20 mouse cellular contexts compared by ENCODE assay signal in genomic region chr11:5595792-5596191, GRCm38 (mm10). TPM values are rescaled to one million over a fixed set of nuclear protein-coding genes. Genes with fewer than 3 reads are reported as not detected.
"Had no signal": no experiment of that assay in that cellular context is flagged by ENCODE, and none has a peak within 500 bp of the region (broad histone marks: within the 10 kb centered on the region; RNA-seq: fewer than 3 reads in every experiment).

No protein-coding gene starts in this region.

- H3K36me3 ChIP-seq: midbrain, embryonic 10.5 days; neural tube, embryonic 15.5 days had no signal

- DNase-seq: kidney, adult 8-10 months; kidney, postnatal 36 days; left cerebral cortex, postnatal 4 days; lung, adult 2 months; lung, postnatal 4 days; midbrain, embryonic 14.5 days; right cerebral cortex, adult 18-20 months; right cerebral cortex, postnatal 25 days had no signal

- H3K4me3 ChIP-seq: midbrain, embryonic 10.5 days; myocyte; neural tube, embryonic 15.5 days had no signal

- H3K4me2 ChIP-seq: neural tube, embryonic 15.5 days had no signal

- H3K4me1 ChIP-seq: midbrain, embryonic 10.5 days; neural tube, embryonic 15.5 days had no signal

- ATAC-seq: inflammation-experienced regulatory T-cells, adult 6 months; intestine, postnatal 0 days; lung, postnatal 0 days had no signal

- H3K27ac ChIP-seq: midbrain, embryonic 10.5 days; neural tube, embryonic 15.5 days had no signal

- H3K9ac ChIP-seq: neural tube, embryonic 15.5 days had no signal

- H3K27me3 ChIP-seq: neural tube, embryonic 15.5 days had no signal

- H3K9me3 ChIP-seq: midbrain, embryonic 10.5 days; neural tube, embryonic 15.5 days had no signal

RNA-seq across cellular contexts. Expression of gene Ankrd36, which starts 26.3 kb away (rescaled TPM):
- total RNA-seq: layer of hippocampus, adult 18-20 months; layer of hippocampus, postnatal 10 days; left cerebral cortex, postnatal 4 days; megakaryocyte, adult 5-6 weeks had no signal
- polyA plus RNA-seq: inflammation-experienced regulatory T-cells, adult 6 months; intestine, postnatal 0 days; kidney, embryonic 16.5 days; lung, adult 2 months; lung, postnatal 0 days; midbrain, embryonic 14.5 days; myocyte; neural tube, embryonic 11.5 days; neural tube, embryonic 15.5 days; small intestine, adult 2 months had no signal
